Mouse (Mus musculus) T-cell, adult 66 days (primary cell): ENCODE data around the gene Cep72. TPM values are rescaled to one million over a fixed set of nuclear protein-coding genes. Genes with fewer than 3 reads are reported as not detected.

Experiments used
- total RNA-seq, 2 experiments: library from RNA; stranded (reverse); gene quantifications; 3 replicates in 1 of 2; 4 replicates in 1 of 2; pipeline ENCODE4 v1.2.4; 2023

Cep72 gene
- 1 to 10 TPM; 7.0 to 7.5 TPM for total RNA-seq

DNA sequence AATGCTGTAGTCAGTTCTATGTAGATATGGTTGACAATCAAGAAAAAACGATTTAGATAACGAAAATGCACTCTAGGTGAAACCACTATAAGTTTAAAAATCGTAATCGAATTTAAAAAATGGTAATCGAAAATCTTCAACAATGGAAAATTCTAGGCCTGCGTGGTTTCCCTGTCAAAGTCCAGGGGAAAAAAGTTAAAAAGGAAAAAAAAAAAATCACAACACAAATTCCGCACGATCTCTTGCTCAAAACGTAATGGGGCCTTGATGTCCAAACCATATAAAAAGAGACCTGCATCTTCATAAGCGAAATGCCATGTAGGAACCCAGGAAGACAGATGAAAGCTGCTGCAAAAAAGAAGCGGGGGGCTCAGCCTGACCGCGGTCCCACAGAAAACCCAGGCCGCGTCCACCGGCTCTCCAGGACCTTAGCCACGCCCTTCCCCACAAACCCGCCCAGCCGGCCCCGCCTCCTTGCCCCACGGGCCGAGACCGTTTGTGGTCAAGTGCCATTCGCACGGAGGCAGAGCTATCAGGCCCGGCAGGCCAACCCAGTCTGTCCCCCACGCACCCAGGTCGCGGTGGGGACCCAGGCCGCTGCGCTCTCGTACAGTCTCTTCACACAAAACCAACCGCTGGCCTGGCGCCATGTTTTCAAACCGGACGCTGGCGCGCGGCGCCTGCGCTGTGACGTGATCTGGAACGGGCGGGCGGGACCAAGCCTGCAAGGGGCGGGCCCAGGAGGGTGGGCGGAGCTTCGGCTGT lies at the start of gene Cep72:
Gene Cep72, minus strand, starts transcription at position 687 of the 765 bp plus-strand sequence.

DNA sequence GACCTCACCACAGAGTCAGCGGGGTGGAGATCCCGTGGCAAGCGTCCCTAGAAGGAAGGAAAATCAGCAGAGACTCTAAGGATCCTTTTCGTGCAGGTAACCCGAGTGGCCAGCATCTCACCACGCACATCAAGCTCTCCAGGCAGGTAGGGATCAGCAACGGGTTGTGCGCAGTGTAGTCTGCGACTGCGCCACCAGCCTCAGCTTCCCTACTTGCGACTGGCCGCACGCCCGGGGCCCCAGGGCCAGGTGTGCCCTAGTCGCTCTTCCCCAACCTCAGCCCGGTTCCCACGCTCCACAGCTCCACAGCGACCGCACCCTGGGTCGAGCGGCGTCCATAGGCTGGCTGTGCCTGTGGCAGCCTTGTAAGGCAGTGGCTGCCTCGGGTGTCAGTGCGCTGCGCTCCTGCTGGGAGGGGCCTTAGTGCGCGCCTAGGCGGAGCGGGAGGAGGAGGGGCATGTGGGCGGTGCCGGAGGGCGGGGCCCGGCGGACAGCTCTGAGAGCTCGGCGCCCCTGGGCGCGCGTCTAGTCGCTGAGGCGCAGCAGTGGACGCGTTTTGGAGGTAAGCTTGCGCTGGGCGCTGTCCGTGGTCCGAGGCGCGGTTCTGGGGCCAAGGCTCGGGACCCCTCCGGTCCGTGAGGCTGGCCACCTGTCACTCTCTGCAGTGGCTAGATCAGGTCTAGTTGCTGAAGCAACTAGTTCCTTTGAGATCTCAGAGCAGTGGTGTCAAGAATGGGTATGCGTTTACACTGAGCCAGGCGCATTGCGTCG lies 53.0 kb downstream of the Cep72 start, which contains the start of gene Tppp:
Gene Tppp, plus strand, starts transcription at position 460 of the 771 bp plus-strand sequence.

Other genes with a start within 250 kb of the Cep72 start
- not detected for gene Nkd2, start 214.7 kb downstream of the Cep72 start, total RNA-seq
- gene Trip13, start 124.5 kb downstream of the Cep72 start, total RNA-seq: 1 to 10 TPM; 1.0 to 1.1 TPM
- gene Brd9, start 124.5 kb downstream of the Cep72 start, total RNA-seq: 10 to 100 TPM; 91.2 to 98.5 TPM
- under 1 TPM in 1 of 2 experiments, not detected in 1; 0.44 TPM for gene Zdhhc11, start 98.4 kb downstream of the Cep72 start, total RNA-seq
- gene Tppp, start 52.9 kb downstream of the Cep72 start, total RNA-seq: 1 to 10 TPM in 1 of 2 experiments, under 1 TPM in 1; 0.71 to 2.1 TPM
- not detected for gene Slc9a3, start 59.2 kb upstream of the Cep72 start, total RNA-seq
- gene Exoc3, start 146.4 kb upstream of the Cep72 start, total RNA-seq: 10 to 100 TPM; 51.2 to 52.2 TPM
- gene Ahrr, start 230.0 kb upstream of the Cep72 start, total RNA-seq: 1 to 10 TPM in 1 of 2 experiments, not detected in 1; 2.7 TPM